Mouse (Mus musculus) bone marrow, adult 2 months (tissue): Measurements from ENCODE around the gene Ahctf1.

Experiments
- CTCF ChIP-seq: fragments of 200-500 bp; IDR thresholded peaks from 2 replicates; pipeline ENCODE4 v1.5.1; 2011; ENCODE audit warnings: low read length, control low read depth; ENCODE audit not compliant: control insufficient read depth, insufficient read depth
- POLR2A ChIP-seq: fragments of 200-500 bp; IDR thresholded peaks from 2 replicates; pipeline ENCODE4 v1.6.1; 2011; ENCODE audit warnings: low read depth, mild to moderate bottlenecking, control low read depth, low read length, borderline replicate concordance; ENCODE audit not compliant: control insufficient read depth

GRCm38 (mm10) chr1:179712658-179713057 is 90.8 kb downstream of the Ahctf1 start:
- no peak for TF ChIP-seq CTCF
- TF ChIP-seq POLR2A = no peak
